Mouse (Mus musculus) heart, embryonic 16.5 days (tissue): Measurements from ENCODE around the gene Dpy30. TPM values are rescaled to one million over a fixed set of nuclear protein-coding genes. Genes with fewer than 3 reads are reported as not detected.
A peak's percentile ranks its signal among the peaks of the same experiment; 100 is the strongest.
"Not testable (repeated sequence)": the region's sequence is repeated elsewhere in the genome, so short reads cannot be mapped to it uniquely, and the experiment has no call there.

Experiments
- ATAC-seq: fragments of 200-750 bp; cut with Nextera tagmentation; replicated peaks from 2 replicates; pipeline ENCODE4 v1.8.0; 2017; ENCODE audit warnings: moderate number of reproducible peaks; ENCODE audit not compliant: insufficient read depth, low FRiP score; ENCODE audit errors: extremely low read depth
- H3K27ac ChIP-seq: fragments of 300-500 bp; sonication (generic); 2 replicates; pipeline ENCODE4 v1.5.1; 2014; ENCODE audit warnings: mild to moderate bottlenecking, low read length, control low read depth, moderate library complexity
- H3K27me3 ChIP-seq: fragments of 300-500 bp; sonication (generic); 2 replicates; pipeline ENCODE4 v1.6.1; 2014; ENCODE audit warnings: low read length, mixed read lengths; ENCODE audit not compliant: control insufficient read depth, insufficient read depth
- H3K36me3 ChIP-seq: fragments of 300-500 bp; sonication (generic); 2 replicates; pipeline ENCODE4 v1.6.1; 2014; ENCODE audit not compliant: control insufficient read depth, insufficient read depth
- H3K4me1 ChIP-seq: fragments of 300-500 bp; sonication (generic); 2 replicates; pipeline ENCODE4 v1.6.1; 2014; ENCODE audit warnings: low read length, mixed read lengths; ENCODE audit not compliant: control insufficient read depth, insufficient read depth
- H3K4me2 ChIP-seq: fragments of 300-500 bp; sonication (generic); 2 replicates; pipeline ENCODE4 v1.6.1; 2014; ENCODE audit warnings: low read depth, mild to moderate bottlenecking, control low read depth, low read length
- H3K4me3 ChIP-seq: fragments of 300-500 bp; sonication (generic); 2 replicates; pipeline ENCODE4 v1.5.1; 2014; ENCODE audit warnings: mild to moderate bottlenecking, control low read depth, low read length
- H3K9ac ChIP-seq: fragments of 300-500 bp; sonication (generic); 2 replicates; pipeline ENCODE4 v1.6.1; 2014; ENCODE audit warnings: low read length, control low read depth
- H3K9me3 ChIP-seq: fragments of 300-500 bp; sonication (generic); replicated peaks from 2 replicates; pipeline ENCODE4 v1.6.1; 2016; ENCODE audit warnings: low read length; ENCODE audit not compliant: control insufficient read depth
- WGBS: fragments of 180-500 bp; shearing (Covaris S2); extraction: QIAGEN DNeasy Blood & Tissue Kit; methylation state at CpG from one replicate; pipeline ENCODE4 v1.1.7; 2014; 5-methylcytosine and 5-hydroxymethylcytosine counted together
- polyA plus RNA-seq: library from polyadenylated mRNA; unstranded; fragments of >200 nt; fragmentation: Nextera tagmentation; extraction: Ambion mirVana; gene quantifications from 2 replicates; pipeline ENCODE4 v1.2.1, GENCODE M21; 2015

The Dpy30 gene
- polyA plus RNA-seq = 184 and 188 TPM in 2 replicates

DNA sequence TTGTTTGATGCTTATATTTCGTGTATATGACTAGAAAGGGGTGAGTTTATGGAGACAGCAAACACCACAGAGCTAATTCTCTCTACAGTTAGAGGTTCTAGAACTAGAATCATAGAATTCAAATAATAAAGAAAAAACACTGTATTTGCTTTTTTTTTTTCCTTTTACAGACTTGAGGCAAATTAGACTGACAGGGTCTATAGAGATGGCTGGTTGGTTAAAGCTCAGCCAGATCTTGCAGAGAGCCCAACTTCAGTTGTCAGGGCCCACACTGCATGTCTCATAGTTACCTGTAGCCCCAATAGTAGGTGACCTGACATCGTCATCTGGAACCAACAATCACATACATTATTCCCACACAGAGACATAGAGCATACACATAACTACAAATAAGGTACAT lies at the start of gene Dpy30:
Gene Dpy30 (minus strand): TSS at position 101 of the 400 bp plus-strand sequence.
- Histone ChIP-seq H3K4me2 (no peak within 1 kb of the TSS), H3K9me3 (no peaks in the 10 kb centered on the region), H3K27ac (no peak within 1 kb of the TSS), H3K36me3 (no peaks in the 10 kb centered on the region), H3K27me3 (no peaks in the 10 kb centered on the region), H3K9ac (no peak within 1 kb of the TSS), H3K4me1 (no peaks in the 10 kb centered on the region), H3K4me3 (no peak within 1 kb of the TSS)
- no peak for ATAC-seq
- WGBS = 75% methylated on average over 2 of the region's 2 CpGs

DNA sequence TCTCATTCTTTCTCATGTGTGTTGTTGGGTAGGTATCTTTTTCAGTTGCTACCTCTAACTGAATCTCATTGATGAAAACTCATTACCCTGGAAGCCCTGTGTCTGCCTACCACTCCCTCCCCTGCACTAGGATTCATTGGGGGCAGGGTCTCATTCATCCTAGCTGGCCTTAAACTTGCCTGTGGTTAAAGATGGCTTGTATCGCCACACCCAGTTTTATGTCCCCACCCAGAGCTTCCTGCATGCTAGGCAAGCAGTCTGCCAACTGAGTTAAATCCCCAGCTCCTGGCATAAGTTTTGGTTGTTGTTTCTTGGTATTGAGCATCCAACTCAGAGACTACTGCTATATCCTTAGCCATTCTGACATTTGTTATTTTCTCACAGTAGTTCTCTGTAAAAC lies 39.8 kb upstream of the Dpy30 start:
- Histone ChIP-seq H3K36me3 (peaks cover 16% of the 10 kb centered on the region; the same call in 1 of the 2 replicates), H3K27me3 (no peaks in the 10 kb centered on the region), H3K4me1 (0 out of 2 replicates have a peak, but pooled peaks cover 2% of the 10 kb centered on the region), H3K27ac (no peak overlapping the region), H3K4me3 (no peak overlapping the region), H3K4me2 (no peak overlapping the region), H3K9ac (no peak overlapping the region), H3K9me3 (no peaks in the 10 kb centered on the region)
- ATAC-seq = no peak
- 96% methylated on average over 1 of the region's 1 CpGs for WGBS

DNA sequence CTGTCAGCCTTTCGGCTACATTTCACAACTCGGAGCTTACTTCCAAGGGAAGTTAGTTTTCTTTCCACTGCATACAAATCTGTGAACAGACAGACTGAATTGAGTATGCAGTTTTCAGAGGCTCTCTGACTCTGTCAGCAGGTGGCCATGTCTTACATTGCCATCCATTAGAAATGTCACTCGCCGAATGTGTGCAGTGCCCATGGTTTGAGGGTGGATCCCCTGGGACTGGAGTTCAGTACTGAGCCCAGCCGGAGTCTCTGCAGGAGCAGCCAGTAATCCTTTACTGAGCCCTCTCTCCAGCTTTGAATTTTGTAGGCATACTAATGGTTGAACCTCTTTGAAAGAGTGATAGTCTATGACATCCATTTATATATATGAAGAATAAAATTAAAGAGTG lies 17.4 kb upstream of the Dpy30 start:
- ATAC-seq = no peak
- WGBS = 65% methylated on average over 5 of the region's 5 CpGs
- Histone ChIP-seq H3K9me3 (no peaks in the 10 kb centered on the region), H3K27me3 (no peaks in the 10 kb centered on the region), H3K27ac (no peak overlapping the region), H3K4me3 (no peak overlapping the region), H3K9ac (no peak overlapping the region), H3K36me3 (0 out of 2 replicates have a peak, but pooled peaks cover 3% of the 10 kb centered on the region), H3K4me1 (peaks cover 25% of the 10 kb centered on the region), H3K4me2 (peak overlapping the region; percentile 30; the same call in 1 of the 2 replicates)

DNA sequence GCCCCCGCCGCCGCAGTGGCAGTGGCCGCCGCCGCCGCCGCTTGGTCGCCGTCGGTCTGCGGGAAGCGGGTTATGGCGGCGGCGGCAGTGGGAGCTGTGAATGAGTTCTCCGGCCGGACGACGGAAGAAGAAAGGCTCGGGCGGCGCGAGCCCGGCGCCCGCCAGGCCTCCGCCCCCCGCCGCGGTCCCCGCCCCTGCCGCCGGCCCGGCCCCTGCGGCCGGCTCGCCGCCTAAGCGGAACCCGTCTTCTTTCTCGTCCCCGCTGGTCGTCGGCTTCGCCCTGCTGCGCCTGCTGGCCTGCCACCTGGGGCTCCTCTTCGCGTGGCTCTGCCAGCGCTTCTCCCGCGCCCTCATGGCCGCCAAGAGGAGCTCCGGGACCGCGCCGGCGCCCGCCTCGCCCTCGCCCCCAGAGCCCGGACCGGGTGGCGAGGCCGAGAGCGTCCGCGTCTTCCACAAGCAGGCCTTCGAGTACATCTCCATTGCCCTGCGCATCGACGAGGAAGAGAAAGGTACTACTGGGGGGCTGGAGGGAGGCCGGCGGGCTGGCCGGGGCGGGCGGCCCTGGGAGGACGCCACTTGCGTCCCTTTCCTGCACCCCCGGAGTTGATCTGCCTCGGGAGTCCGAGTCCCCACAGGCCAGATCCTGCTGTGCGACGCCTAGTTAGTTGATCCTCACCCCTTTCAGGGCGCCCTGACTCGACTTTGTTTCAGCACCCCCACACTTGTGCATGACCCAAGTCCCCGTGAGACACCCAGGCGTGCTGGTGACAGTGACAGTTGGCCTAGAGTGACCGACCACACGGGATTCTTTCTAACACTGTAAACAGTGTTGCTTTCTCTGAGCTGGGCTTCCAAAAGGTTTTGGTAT lies 15.4 kb upstream of the Dpy30 start, which contains the start of gene Spast:
Gene Spast (plus strand): TSS at position 51 of the 868 bp plus-strand sequence.
- no peaks in the 10 kb centered on the region for H3K36me3 ChIP-seq
- peak within 1 kb of the TSS; percentile 98 for H3K27ac ChIP-seq
- H3K4me3 ChIP-seq = peak within 1 kb of the TSS; percentile 98
- no peaks in the 10 kb centered on the region for H3K27me3 ChIP-seq
- peaks cover 25% of the 10 kb centered on the region for H3K4me1 ChIP-seq
- 0% methylated on average over 85 of the region's 90 CpGs for WGBS
- H3K9ac ChIP-seq = peak within 1 kb of the TSS; percentile 98
- no peaks in the 10 kb centered on the region for H3K9me3 ChIP-seq
- peak within 1 kb of the TSS; percentile 81 for H3K4me2 ChIP-seq
- peak; percentile 87 for ATAC-seq

DNA sequence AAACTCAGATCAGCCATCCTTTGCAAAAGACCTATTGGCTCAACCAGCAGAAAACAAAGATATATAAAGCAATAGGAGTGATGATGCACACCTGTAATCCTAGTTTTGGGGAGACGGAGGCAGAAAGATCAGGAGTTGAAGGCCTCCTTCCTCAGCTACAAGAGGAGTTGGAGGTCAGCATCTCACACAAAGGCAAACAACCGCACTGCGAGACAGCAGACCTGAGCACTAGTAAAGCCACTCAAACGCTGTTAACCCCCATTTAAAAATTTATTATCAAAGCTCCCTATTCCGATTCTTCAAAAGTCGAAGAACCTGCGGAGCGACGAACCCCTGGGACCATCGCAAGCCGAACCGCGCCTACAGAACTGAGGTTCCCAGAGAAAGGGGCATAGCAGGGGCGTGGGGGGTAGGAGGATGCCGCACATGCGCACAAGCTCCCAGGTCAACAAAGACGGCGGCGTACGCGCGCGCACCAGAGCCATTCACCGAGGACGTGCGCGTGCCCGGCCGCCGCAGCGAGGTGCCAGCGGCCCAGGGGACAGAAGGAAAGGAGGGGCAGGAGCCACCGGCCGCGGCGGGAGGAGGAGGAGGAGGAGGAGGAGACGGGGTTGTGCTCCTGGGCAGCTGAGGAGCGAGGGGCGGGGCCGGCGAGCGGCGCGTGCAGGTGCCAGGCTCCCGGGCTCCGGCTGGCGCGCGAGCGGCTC lies 14.6 kb upstream of the Dpy30 start:
- Histone ChIP-seq H3K27ac (peak overlapping the region; percentile 98), H3K27me3 (no peaks in the 10 kb centered on the region), H3K4me3 (peak overlapping the region; percentile 98), H3K9ac (peak overlapping the region; percentile 98), H3K9me3 (no peaks in the 10 kb centered on the region), H3K4me2 (peak overlapping the region; percentile 81), H3K36me3 (no peaks in the 10 kb centered on the region), H3K4me1 (peaks cover 25% of the 10 kb centered on the region)
- peak; percentile 94 for ATAC-seq
- under 1% methylated on average over 50 of the region's 50 CpGs for WGBS

DNA sequence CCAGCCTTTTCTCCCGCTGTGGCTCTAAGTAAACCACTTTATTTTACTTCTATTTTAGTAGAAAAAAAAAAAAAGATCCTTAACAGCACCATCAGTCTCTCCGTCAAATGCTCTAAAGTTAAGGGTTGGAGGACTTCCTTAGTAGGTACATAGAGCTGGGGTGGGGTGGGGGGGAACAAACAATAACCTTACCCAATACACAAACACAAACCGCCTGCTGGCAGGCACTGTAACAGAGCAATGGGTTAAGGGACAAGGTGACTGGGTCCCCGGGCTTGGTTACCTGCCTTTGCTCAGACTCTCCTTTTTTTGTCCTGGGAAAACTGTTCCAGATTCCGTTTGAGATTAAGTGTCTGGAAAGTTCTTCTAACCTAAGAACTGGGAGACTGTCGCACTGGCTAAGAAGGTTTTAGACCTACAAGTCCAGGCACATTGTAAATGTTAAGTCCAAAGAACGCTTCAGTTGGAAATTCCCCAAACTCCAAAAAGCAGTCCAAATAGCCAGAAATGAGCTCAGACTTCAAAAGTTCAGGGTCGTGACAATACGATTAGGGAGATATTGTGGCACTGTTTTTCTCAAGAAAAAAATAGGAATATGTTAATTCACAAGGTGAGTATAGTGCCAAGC lies 7.4 kb upstream of the Dpy30 start:
- H3K4me3 ChIP-seq = no peak overlapping the region
- H3K4me2 ChIP-seq = no peak overlapping the region
- 72% methylated on average over 9 of the region's 9 CpGs for WGBS
- no peaks in the 10 kb centered on the region for H3K27me3 ChIP-seq
- no peak for ATAC-seq
- H3K4me1 ChIP-seq = no peaks in the 10 kb centered on the region
- H3K36me3 ChIP-seq = no peaks in the 10 kb centered on the region
- no peak overlapping the region for H3K9ac ChIP-seq
- H3K9me3 ChIP-seq = no peaks in the 10 kb centered on the region
- no peak overlapping the region for H3K27ac ChIP-seq

DNA sequence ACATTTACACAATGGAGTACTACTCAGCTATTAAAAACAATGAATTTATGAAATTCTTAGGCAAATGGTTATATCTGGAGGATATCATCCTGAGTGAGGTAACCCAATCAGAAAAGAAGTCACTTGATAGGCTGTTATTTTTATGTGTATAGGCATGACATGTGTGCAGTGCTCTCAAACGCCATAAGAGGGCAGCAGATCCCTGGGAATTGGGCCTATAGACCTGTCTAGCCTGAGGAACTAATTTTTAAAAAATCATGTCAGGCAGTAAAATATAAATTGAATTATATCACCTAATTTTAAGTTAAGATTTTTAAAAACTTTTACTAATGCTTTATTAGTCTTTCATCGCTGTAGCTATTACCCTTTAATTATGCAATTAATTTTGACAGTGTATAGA lies 4.4 kb upstream of the Dpy30 start:
- not testable (repeated sequence) for H3K27ac ChIP-seq, H3K27me3 ChIP-seq, H3K4me3 ChIP-seq, H3K36me3 ChIP-seq, ATAC-seq, H3K4me1 ChIP-seq, H3K4me2 ChIP-seq, H3K9me3 ChIP-seq, H3K9ac ChIP-seq
- WGBS = 48% methylated on average over 2 of the region's 2 CpGs

DNA sequence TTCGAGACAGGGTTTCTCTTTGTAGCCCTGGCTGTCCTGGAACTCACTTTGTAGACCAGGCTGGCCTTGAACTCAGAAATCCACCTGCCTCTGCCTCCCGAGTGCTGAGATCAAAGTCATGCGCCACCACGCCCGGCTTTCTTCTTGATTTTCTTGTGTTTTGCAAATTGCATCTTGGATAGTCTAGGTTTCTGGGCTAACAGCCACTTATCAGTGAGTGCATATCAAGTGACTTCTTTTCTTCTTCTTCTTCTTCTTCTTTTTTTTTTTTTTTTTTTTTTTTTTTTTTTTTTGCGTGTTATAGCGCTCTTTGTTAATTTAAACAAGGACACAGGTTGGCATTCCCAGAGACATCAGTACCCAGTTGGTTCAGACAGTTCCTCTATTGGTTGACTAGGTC lies 3.5 kb upstream of the Dpy30 start:
- H3K27ac ChIP-seq, H3K4me1 ChIP-seq, H3K27me3 ChIP-seq, H3K36me3 ChIP-seq, H3K9ac ChIP-seq, H3K4me2 ChIP-seq, ATAC-seq, H3K4me3 ChIP-seq, H3K9me3 ChIP-seq: not testable (repeated sequence)
- 84% methylated on average over 7 of the region's 7 CpGs for WGBS
